Mouse (Mus musculus): Measurements from ENCODE around the gene Alox5ap.

GRCm38 (mm10) chr5:149279273-149279844 is 14.8 kb downstream of the Alox5ap start:
- no peak for TF ChIP-seq CTCF (IDR thresholded peaks at IDR 0.05; ENCODE audit: control insufficient read depth, insufficient read depth, insufficient read length)
- no peak for TF ChIP-seq MAX (IDR thresholded peaks at IDR 0.05)
- no peak for TF ChIP-seq FOSL1 (IDR thresholded peaks at IDR 0.05; ENCODE audit: insufficient read depth, low read length, poor library complexity, severe bottlenecking)
- TF ChIP-seq USF1 (IDR thresholded peaks at IDR 0.05; ENCODE audit: low read depth) = no peak
- no peak for TF ChIP-seq MYOD1 (IDR thresholded peaks at IDR 0.05; ENCODE audit: control insufficient read depth, insufficient read length, low read depth)
- TF ChIP-seq MYOG (IDR thresholded peaks at IDR 0.05; ENCODE audit: control insufficient read depth, extremely low read depth, insufficient read length) = no peak
- TF ChIP-seq CEBPB (IDR thresholded peaks at IDR 0.05; ENCODE audit: low read depth) = no peak
